Mouse (Mus musculus): ENCODE measurements around the gene Gm9837.

DNA sequence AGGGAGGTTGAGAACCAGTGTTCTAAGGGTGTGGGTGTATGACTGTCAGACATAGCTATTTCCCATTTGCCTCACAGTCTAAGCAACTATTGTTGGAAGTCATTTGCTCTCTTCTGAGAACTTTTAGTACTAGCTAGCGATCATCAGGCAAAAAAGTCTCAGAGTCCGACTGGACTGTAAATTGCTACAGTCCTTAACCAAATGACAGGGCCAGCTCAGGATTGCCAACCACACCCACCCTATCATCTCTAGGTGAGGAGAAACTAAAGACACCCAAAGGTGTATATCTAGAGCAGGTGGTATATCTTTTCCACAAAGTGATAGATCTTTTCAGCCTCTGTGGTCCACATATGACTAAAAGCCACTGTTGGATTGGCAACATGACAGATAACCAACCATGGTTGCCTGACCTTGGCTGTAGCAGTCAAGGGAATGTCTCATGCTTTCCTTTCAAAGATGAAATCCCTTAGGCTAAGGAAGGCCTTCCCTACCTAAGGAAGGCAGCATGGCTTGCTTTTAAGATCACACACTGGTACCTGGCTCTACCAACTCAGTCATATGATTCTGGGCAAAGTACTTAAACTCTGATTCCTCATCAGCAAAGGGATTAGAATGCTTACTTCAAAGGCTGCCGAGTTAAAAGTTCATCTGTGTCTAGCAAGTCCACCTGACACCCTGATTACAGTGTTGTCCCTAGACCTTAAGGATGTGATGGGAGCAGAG lies 42.1 kb downstream of the Gm9837 start:
- TF ChIP-seq CTCF (IDR thresholded peaks at IDR 0.05; ENCODE audit: low read depth, low read length): no peak
- no peak for TF ChIP-seq POLR2A (IDR thresholded peaks at IDR 0.05; ENCODE audit: borderline replicate concordance, low read depth, low read length)

Data from bone marrow macrophage, adult 2 months (primary cell).